ENCODE assay signal across 8 mouse cellular contexts in genomic region chr13:51651408-51652064, GRCm38 (mm10). TPM values are rescaled to one million over a fixed set of nuclear protein-coding genes. Genes with fewer than 3 reads are reported as not detected.
DNase-seq lines count a peak whose midpoint lies in the region; ATAC-seq and TF ChIP-seq lines count a peak whose summit lies in the region.

Secisbp2 (plus strand) TSS chr13:51651697.

- peaks cover 74% of the 10 kb centered on the region for H3K79me2 ChIP-seq in C2C12 (ENCODE audit: control insufficient read depth, insufficient read depth)

- H3K4me1 ChIP-seq in erythroblast, embryonic 14.5 days (ENCODE audit: control insufficient read depth), result peaks cover 56% of the 10 kb centered on the region
- H3K4me1 ChIP-seq in heart, embryonic 12.5 days (replicated peaks), result peaks cover 34% of the 10 kb centered on the region
- peaks cover 12% of the 10 kb centered on the region for H3K4me1 ChIP-seq in kidney, postnatal 0 days (replicated peaks; ENCODE audit: insufficient read depth, low read length)
- H3K4me1 ChIP-seq in liver, embryonic 11.5 days (replicated peaks; ENCODE audit: control insufficient read depth, insufficient read depth, low read length), result peaks cover 17% of the 10 kb centered on the region
- peaks cover 24% of the 10 kb centered on the region for H3K4me1 ChIP-seq in stomach, embryonic 14.5 days (ENCODE audit: control insufficient read depth, insufficient read depth, low read length)

- H3K79me3 ChIP-seq in C2C12 (ENCODE audit: low read depth), result peaks cover 53% of the 10 kb centered on the region

- H3K9ac ChIP-seq in heart, embryonic 12.5 days, result peak within 1 kb of the TSS; percentile 86
- peak within 1 kb of the TSS; percentile 85 for H3K9ac ChIP-seq in kidney, postnatal 0 days (ENCODE audit: low read depth, low read length)
- H3K9ac ChIP-seq in liver, embryonic 11.5 days (ENCODE audit: low read depth, low read length), result peak within 1 kb of the TSS; percentile 88
- H3K9ac ChIP-seq in stomach, embryonic 14.5 days (replicated peaks; ENCODE audit: low read depth, low read length), result peak within 1 kb of the TSS; percentile 51

- TF ChIP-seq CTCF in C2C12 (IDR thresholded peaks at IDR 0.05; ENCODE audit: control insufficient read depth, insufficient read depth, insufficient read length), result peak; percentile 89
- peak; percentile 93 for TF ChIP-seq CTCF in brain, embryonic 14.5 days (IDR thresholded peaks at IDR 0.05; ENCODE audit: borderline replicate concordance, extremely low read depth, insufficient read depth, insufficient read length)
- TF ChIP-seq CTCF in kidney, postnatal 0 days (IDR thresholded peaks at IDR 0.05; ENCODE audit: low read depth), result peak; percentile 91

- peak; percentile 98 for DNase-seq in brain, embryonic 14.5 days (ENCODE audit: low read depth)
- DNase-seq in kidney, postnatal 0 days (ENCODE audit: low spot score), result peak; percentile 95
- DNase-seq in liver, embryonic 11.5 days (ENCODE audit: low spot score), result peak; percentile 93
- DNase-seq in naive thymus-derived CD4-positive, alpha-beta T cell, adult 2 months (ENCODE audit: low read depth), result peak; percentile 95

- H3K4me2 ChIP-seq in heart, embryonic 12.5 days, result peak within 1 kb of the TSS; percentile 83
- peak within 1 kb of the TSS; percentile 67 for H3K4me2 ChIP-seq in kidney, postnatal 0 days (ENCODE audit: low read length)
- peak within 1 kb of the TSS; percentile 78 for H3K4me2 ChIP-seq in liver, embryonic 11.5 days
- H3K4me2 ChIP-seq in stomach, embryonic 14.5 days (replicated peaks; ENCODE audit: low read depth, low read length), result peak within 1 kb of the TSS; percentile 49

- peak; percentile 86 for TF ChIP-seq POLR2A in brain, embryonic 14.5 days (IDR thresholded peaks at IDR 0.05; ENCODE audit: borderline replicate concordance, extremely low read depth, insufficient read depth, insufficient read length, poor library complexity, severe bottlenecking)

- H3K9me3 ChIP-seq in erythroblast, embryonic 14.5 days (ENCODE audit: control insufficient read depth, low read length), result no peaks in the 10 kb centered on the region
- H3K9me3 ChIP-seq in heart, embryonic 12.5 days (replicated peaks), result no peaks in the 10 kb centered on the region
- H3K9me3 ChIP-seq in kidney, postnatal 0 days (replicated peaks; ENCODE audit: low read length), result no peaks in the 10 kb centered on the region
- H3K9me3 ChIP-seq in liver, embryonic 11.5 days (ENCODE audit: control insufficient read depth, low read length), result no peaks in the 10 kb centered on the region
- H3K9me3 ChIP-seq in stomach, embryonic 14.5 days (ENCODE audit: control insufficient read depth, low read depth, low read length), result no peaks in the 10 kb centered on the region

- H3K36me3 ChIP-seq in C2C12 (ENCODE audit: control insufficient read depth, insufficient read depth), result peaks cover 57% of the 10 kb centered on the region
- H3K36me3 ChIP-seq in erythroblast, embryonic 14.5 days (ENCODE audit: control insufficient read depth), result peaks cover 96% of the 10 kb centered on the region
- H3K36me3 ChIP-seq in heart, embryonic 12.5 days, result peaks cover 43% of the 10 kb centered on the region
- peaks cover 12% of the 10 kb centered on the region; the same call in 1 of the 2 replicates for H3K36me3 ChIP-seq in kidney, postnatal 0 days (ENCODE audit: insufficient read depth, low read length)
- peaks cover 29% of the 10 kb centered on the region for H3K36me3 ChIP-seq in liver, embryonic 11.5 days (ENCODE audit: control insufficient read depth, insufficient read depth, low read length)
- H3K36me3 ChIP-seq in stomach, embryonic 14.5 days (ENCODE audit: control insufficient read depth, insufficient read depth, low read length), result peaks cover 28% of the 10 kb centered on the region

- peak within 1 kb of the TSS; percentile 94 for H3ac ChIP-seq in C2C12 (ENCODE audit: control insufficient read depth, insufficient read length, low read depth)

- no peaks in the 10 kb centered on the region for H3K27me3 ChIP-seq in C2C12 (ENCODE audit: control insufficient read depth, insufficient read depth, insufficient read length)
- no peaks in the 10 kb centered on the region for H3K27me3 ChIP-seq in erythroblast, embryonic 14.5 days (ENCODE audit: control insufficient read depth)
- H3K27me3 ChIP-seq in heart, embryonic 12.5 days (replicated peaks), result no peaks in the 10 kb centered on the region
- no peaks in the 10 kb centered on the region for H3K27me3 ChIP-seq in kidney, postnatal 0 days (ENCODE audit: insufficient read depth, low read length)
- H3K27me3 ChIP-seq in liver, embryonic 11.5 days (replicated peaks; ENCODE audit: control insufficient read depth, insufficient read depth, low read length), result no peaks in the 10 kb centered on the region
- no peaks in the 10 kb centered on the region for H3K27me3 ChIP-seq in stomach, embryonic 14.5 days (ENCODE audit: control insufficient read depth, insufficient read depth, low read length)

- H3K4me3 ChIP-seq in C2C12 (ENCODE audit: insufficient read depth, poor library complexity, severe bottlenecking), result peak within 1 kb of the TSS; percentile 47
- H3K4me3 ChIP-seq in erythroblast, embryonic 14.5 days (replicated peaks), result peak within 1 kb of the TSS; percentile 92
- H3K4me3 ChIP-seq in heart, embryonic 12.5 days, result peak within 1 kb of the TSS; percentile 90
- H3K4me3 ChIP-seq in kidney, postnatal 0 days (replicated peaks; ENCODE audit: low read depth, low read length), result peak within 1 kb of the TSS; percentile 80
- peak within 1 kb of the TSS; percentile 76 for H3K4me3 ChIP-seq in liver, embryonic 11.5 days (ENCODE audit: low read depth, low read length)
- peak within 1 kb of the TSS; percentile 60 for H3K4me3 ChIP-seq in stomach, embryonic 14.5 days (ENCODE audit: low read depth, low read length)

- peak within 1 kb of the TSS; percentile 88 for H3K27ac ChIP-seq in heart, embryonic 12.5 days (ENCODE audit: poor library complexity, severe bottlenecking)
- H3K27ac ChIP-seq in kidney, postnatal 0 days, result peak within 1 kb of the TSS; percentile 94
- peak within 1 kb of the TSS; percentile 87 for H3K27ac ChIP-seq in liver, embryonic 11.5 days (ENCODE audit: low read depth, low read length)
- H3K27ac ChIP-seq in stomach, embryonic 14.5 days (ENCODE audit: low read length), result peak within 1 kb of the TSS; percentile 79

- peak; percentile 92 for ATAC-seq in heart, embryonic 12.5 days (ENCODE audit: insufficient number of reproducible peaks, low FRiP score)
- peak; percentile 92 for ATAC-seq in kidney, postnatal 0 days (replicated peaks; ENCODE audit: low FRiP score, low read depth)
- peak; percentile 89 for ATAC-seq in liver, embryonic 11.5 days (replicated peaks; ENCODE audit: low FRiP score)
- peak; percentile 94 for ATAC-seq in stomach, embryonic 14.5 days (ENCODE audit: insufficient number of reproducible peaks, insufficient read depth, low FRiP score, low read depth)

- under 1% methylated on average over 69 of the region's 69 CpGs for WGBS in heart, embryonic 12.5 days
- WGBS in kidney, postnatal 0 days, result 1% methylated on average over 69 of the region's 69 CpGs
- under 1% methylated on average over 69 of the region's 69 CpGs for WGBS in liver, embryonic 11.5 days
- WGBS in stomach, embryonic 14.5 days, result under 1% methylated on average over 69 of the region's 69 CpGs

TF ChIP-seq in C2C12, 6 proteins besides CTCF, POLR2A, EP300 and RAD21:
- TF ChIP-seq MYOD1 (IDR thresholded peaks at IDR 0.05; ENCODE audit: control insufficient read depth, insufficient read length, low read depth), result no peak
- TF ChIP-seq CEBPB (IDR thresholded peaks at IDR 0.05; ENCODE audit: low read depth), result no peak
- TF ChIP-seq MYOG (IDR thresholded peaks at IDR 0.05; ENCODE audit: control insufficient read depth, extremely low read depth, insufficient read length), result no peak
- no peak for TF ChIP-seq FOSL1 (IDR thresholded peaks at IDR 0.05; ENCODE audit: insufficient read depth, low read length, poor library complexity, severe bottlenecking)
- TF ChIP-seq USF1 (IDR thresholded peaks at IDR 0.05; ENCODE audit: low read depth), result no peak
- TF ChIP-seq MAX (IDR thresholded peaks at IDR 0.05), result peak; percentile 94
TF ChIP-seq in C2C12: peak in this region for 1.

RNA-seq across cellular contexts. Expression of gene Secisbp2, which starts in this region (rescaled TPM):
- 6.1 TPM for polyA plus RNA-seq in C2C12 (2012; fragmentation: generic; extraction: Trizol)
- 25.9 and 32.0 TPM in 2 replicates for polyA plus RNA-seq in brain, embryonic 14.5 days (2012; rRNA removed)
- polyA plus RNA-seq in erythroblast, embryonic 14.5 days (2012), result 2.3 and 2.4 TPM in 2 replicates
- 20.3 and 27.9 TPM in 2 replicates for polyA plus RNA-seq in heart, embryonic 12.5 days (2016; fragmentation: Nextera tagmentation; extraction: Ambion mirVana)
- 34.9 and 36.5 TPM in 2 replicates for polyA plus RNA-seq in kidney, postnatal 0 days (2015; fragmentation: Nextera tagmentation; extraction: Ambion mirVana)
- 28.3 and 36.1 TPM in 2 replicates for polyA plus RNA-seq in liver, embryonic 11.5 days (2014; fragmentation: Nextera tagmentation; extraction: Ambion mirVana)
- 34.2 and 35.3 TPM in 2 replicates for polyA plus RNA-seq in stomach, embryonic 14.5 days (2014; fragmentation: Nextera tagmentation; extraction: Ambion mirVana)

Comparison
In these comparisons a context has a peak if more than half of its experiments do, and no peak if none do; other contexts are left out.
1. Peak in every context shown above with its lines: DNase-seq, ATAC-seq, H3K4me3 ChIP-seq and H3K27ac ChIP-seq.